Mouse (Mus musculus) lung, embryonic 15.5 days (tissue): Measurements from ENCODE around the gene Csnka2ip. TPM values are rescaled to one million over a fixed set of nuclear protein-coding genes. Genes with fewer than 3 reads are reported as not detected.

Source experiments
- ATAC-seq: fragments of 200-750 bp; cut with Nextera tagmentation; 2 replicates; pipeline ENCODE4 v1.8.0; 2017; ENCODE audit warnings: moderate number of reproducible peaks, borderline replicate concordance; ENCODE audit not compliant: low FRiP score, low TSS enrichment; ENCODE audit errors: extremely low read depth
- H3K27ac ChIP-seq: fragments of 300-500 bp; sonication (generic); 2 replicates; pipeline ENCODE4 v1.5.1; 2015; ENCODE audit warnings: moderate library complexity, mild to moderate bottlenecking, inconsistent platforms
- H3K27me3 ChIP-seq: fragments of 300-500 bp; sonication (generic); 2 replicates; pipeline ENCODE4 v1.6.1; 2015; ENCODE audit warnings: inconsistent platforms
- H3K36me3 ChIP-seq: fragments of 300-500 bp; sonication (generic); 2 replicates; pipeline ENCODE4 v1.6.1; 2015; ENCODE audit warnings: inconsistent platforms
- H3K4me1 ChIP-seq: fragments of 300-500 bp; sonication (generic); 2 replicates; pipeline ENCODE4 v1.6.1; 2015; ENCODE audit warnings: inconsistent platforms
- H3K4me2 ChIP-seq: fragments of 300-500 bp; sonication (generic); 2 replicates; pipeline ENCODE4 v1.6.1; 2015; ENCODE audit warnings: inconsistent platforms, mild to moderate bottlenecking, moderate library complexity
- H3K4me3 ChIP-seq: fragments of 300-500 bp; sonication (generic); 2 replicates; pipeline ENCODE4 v1.5.1; 2015; ENCODE audit warnings: mild to moderate bottlenecking, inconsistent platforms
- H3K9ac ChIP-seq: fragments of 300-500 bp; sonication (generic); 2 replicates; pipeline ENCODE4 v1.6.1; 2015; ENCODE audit warnings: inconsistent platforms
- H3K9me3 ChIP-seq: fragments of 300-500 bp; sonication (generic); 2 replicates; pipeline ENCODE4 v1.6.1; 2016; ENCODE audit warnings: inconsistent platforms
- WGBS: fragments of 180-500 bp; shearing (Covaris S2); methylation state at CpG from one replicate; pipeline ENCODE4 v1.1.7; 2015; 5-methylcytosine and 5-hydroxymethylcytosine counted together
- polyA plus RNA-seq: library from polyadenylated mRNA; unstranded; fragments of >200 nt; fragmentation: Nextera tagmentation; extraction: Ambion mirVana; gene quantifications from 2 replicates; pipeline ENCODE4 v1.2.1, GENCODE M21; 2015

Csnka2ip gene
- polyA plus RNA-seq: not detected in 2 replicates

DNA sequence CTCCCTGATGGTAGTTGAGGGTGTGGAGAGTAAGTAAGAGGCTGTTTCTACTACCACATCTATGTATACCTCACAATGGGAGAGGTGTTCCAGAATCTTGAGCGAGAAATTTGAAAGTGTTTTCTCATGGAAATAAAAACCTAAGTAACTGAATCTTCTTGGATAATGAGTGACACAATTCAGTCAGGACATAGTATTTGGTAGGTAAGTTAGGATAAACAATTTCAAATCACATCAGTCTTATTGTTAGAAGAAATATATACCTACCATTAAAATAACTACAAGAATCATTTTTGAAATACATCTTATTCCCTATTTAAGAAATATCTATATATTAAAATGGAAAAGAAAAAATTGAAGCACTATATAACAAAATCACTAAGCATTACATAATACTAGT is at the start of gene Csnka2ip:
Csnka2ip (minus strand) TSS at position 101 of the 400 bp plus-strand sequence.
- Histone ChIP-seq H3K9ac (no peak within 1 kb of the TSS), H3K27me3 (no peaks in the 10 kb centered on the region), H3K4me3 (no peak within 1 kb of the TSS), H3K4me1 (no peaks in the 10 kb centered on the region), H3K36me3 (no peaks in the 10 kb centered on the region), H3K27ac (no peak within 1 kb of the TSS), H3K9me3 (no peaks in the 10 kb centered on the region), H3K4me2 (no peak within 1 kb of the TSS)
- 83% methylated on average over 1 of the region's 1 CpGs for WGBS
- no peak for ATAC-seq

GRCm38 (mm10) chr16:64649594-64650290 is 47.5 kb upstream of the Csnka2ip start:
- Histone ChIP-seq H3K27me3 (no peaks in the 10 kb centered on the region), H3K9me3 (no peaks in the 10 kb centered on the region), H3K36me3 (no peaks in the 10 kb centered on the region), H3K4me2 (no peak overlapping the region), H3K27ac (no peak overlapping the region), H3K4me1 (no peaks in the 10 kb centered on the region), H3K9ac (no peak overlapping the region), H3K4me3 (no peak overlapping the region)
- WGBS: 61% methylated on average over 13 of the region's 13 CpGs
- ATAC-seq: no peak

DNA sequence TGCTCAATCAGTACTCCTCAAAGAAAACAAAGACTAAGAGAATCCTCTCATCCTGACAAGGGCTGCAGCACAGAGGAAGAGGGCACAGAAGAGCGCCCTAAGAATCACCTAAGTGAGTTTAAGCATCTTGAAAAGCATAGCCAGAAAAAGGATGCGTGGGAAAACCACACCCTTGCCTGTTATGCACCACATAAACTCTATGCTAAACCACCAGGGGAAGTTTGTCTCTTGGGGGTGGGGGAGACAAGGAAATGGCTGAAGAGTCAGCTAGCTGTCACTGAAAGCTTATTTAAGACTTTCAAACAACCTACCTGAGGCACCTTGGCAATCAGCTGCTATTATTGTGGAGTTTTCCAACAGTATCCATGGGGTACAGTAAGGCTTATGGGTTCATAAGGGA is 45.6 kb upstream of the Csnka2ip start:
- H3K9ac ChIP-seq: no peak overlapping the region
- no peaks in the 10 kb centered on the region for H3K9me3 ChIP-seq
- no peaks in the 10 kb centered on the region for H3K36me3 ChIP-seq
- H3K4me1 ChIP-seq: no peaks in the 10 kb centered on the region
- no peak for ATAC-seq
- 85% methylated on average over 2 of the region's 2 CpGs for WGBS
- H3K27ac ChIP-seq: no peak overlapping the region
- no peaks in the 10 kb centered on the region for H3K27me3 ChIP-seq
- H3K4me3 ChIP-seq: no peak overlapping the region
- no peak overlapping the region for H3K4me2 ChIP-seq

DNA sequence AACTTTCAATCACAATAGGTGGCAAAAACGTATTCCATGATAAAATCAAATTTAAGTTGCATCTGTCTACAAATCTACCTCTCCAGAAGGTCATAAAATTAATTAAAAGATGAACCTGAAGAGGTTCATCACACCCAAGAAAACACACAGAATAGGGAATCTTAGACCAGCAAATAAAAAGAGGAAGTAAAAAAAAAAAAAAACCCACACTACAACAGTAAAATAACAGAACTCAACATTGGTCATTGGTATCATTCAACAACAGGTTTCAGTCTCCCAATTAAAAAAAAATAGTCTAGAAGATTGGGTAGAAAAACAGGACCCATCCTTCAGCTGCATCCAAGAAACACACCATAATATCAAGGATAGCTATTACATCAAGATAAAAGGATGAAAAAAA is 32.9 kb upstream of the Csnka2ip start:
- no peaks in the 10 kb centered on the region for H3K36me3 ChIP-seq
- H3K4me1 ChIP-seq: no peaks in the 10 kb centered on the region
- no peak overlapping the region for H3K9ac ChIP-seq
- ATAC-seq: no peak
- H3K9me3 ChIP-seq: no peaks in the 10 kb centered on the region
- H3K27me3 ChIP-seq: no peaks in the 10 kb centered on the region
- H3K27ac ChIP-seq: no peak overlapping the region
- 67% methylated on average over 1 of the region's 1 CpGs for WGBS
- no peak overlapping the region for H3K4me3 ChIP-seq
- no peak overlapping the region for H3K4me2 ChIP-seq

- WGBS: 82% methylated on average over 6 of the region's 6 CpGs
- ATAC-seq: no peak
- no peak overlapping the region for H3K9ac ChIP-seq
- no peaks in the 10 kb centered on the region for H3K4me1 ChIP-seq
- no peak overlapping the region for H3K4me2 ChIP-seq
- no peaks in the 10 kb centered on the region for H3K9me3 ChIP-seq
- H3K36me3 ChIP-seq: no peaks in the 10 kb centered on the region
- no peaks in the 10 kb centered on the region for H3K27me3 ChIP-seq
- H3K4me3 ChIP-seq: no peak overlapping the region
- H3K27ac ChIP-seq: no peak overlapping the region
Observed at GRCm38 (mm10) chr16:64620116-64620515, 17.9 kb upstream of the Csnka2ip start.

DNA sequence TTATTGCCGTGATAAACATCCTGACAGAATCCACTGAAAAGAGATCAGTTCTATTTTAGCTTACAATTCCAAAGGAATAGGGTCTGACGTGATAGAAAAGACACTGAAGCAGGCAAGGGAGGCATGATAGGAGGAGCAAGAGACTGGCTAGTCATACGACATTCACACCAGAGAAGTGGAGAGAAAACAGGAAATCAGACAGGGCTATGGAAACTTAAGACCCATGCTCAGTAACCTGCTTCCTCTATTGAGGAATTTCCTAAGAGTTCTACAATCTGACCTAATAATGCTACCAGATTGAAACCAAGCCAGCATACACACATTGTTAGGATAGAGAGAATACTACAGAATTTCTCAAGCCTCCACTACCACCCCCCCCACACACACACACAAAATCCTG is 12.4 kb upstream of the Csnka2ip start:
- H3K4me1 ChIP-seq: no peaks in the 10 kb centered on the region
- H3K9ac ChIP-seq: no peak overlapping the region
- H3K27me3 ChIP-seq: no peaks in the 10 kb centered on the region
- no peak overlapping the region for H3K4me2 ChIP-seq
- no peak for ATAC-seq
- no peaks in the 10 kb centered on the region for H3K9me3 ChIP-seq
- 55% methylated on average over 3 of the region's 3 CpGs for WGBS
- no peaks in the 10 kb centered on the region for H3K36me3 ChIP-seq
- no peak overlapping the region for H3K4me3 ChIP-seq
- no peak overlapping the region for H3K27ac ChIP-seq

DNA sequence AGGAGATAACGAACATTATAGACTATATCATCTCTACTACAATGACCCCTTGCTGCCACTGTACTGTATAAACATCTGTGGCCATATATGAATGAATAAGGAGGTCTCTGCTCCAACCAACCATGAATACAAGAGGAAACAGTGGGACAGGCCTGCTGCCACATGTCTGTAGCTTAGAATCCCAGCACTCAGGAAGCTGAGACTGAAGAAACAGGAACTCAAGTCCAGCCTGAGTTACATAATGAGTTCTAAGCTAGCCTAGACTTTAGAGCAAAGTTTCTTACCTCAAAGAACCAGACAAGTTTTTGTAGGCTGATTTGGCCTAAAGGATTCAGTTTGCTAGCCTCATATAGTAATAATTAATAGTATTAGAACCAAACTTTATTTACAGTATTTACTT is 5.6 kb upstream of the Csnka2ip start:
- 57% methylated on average over 1 of the region's 1 CpGs for WGBS
- no peak overlapping the region for H3K4me3 ChIP-seq
- no peaks in the 10 kb centered on the region for H3K27me3 ChIP-seq
- no peaks in the 10 kb centered on the region for H3K4me1 ChIP-seq
- no peak for ATAC-seq
- no peaks in the 10 kb centered on the region for H3K9me3 ChIP-seq
- H3K27ac ChIP-seq: no peak overlapping the region
- H3K9ac ChIP-seq: no peak overlapping the region
- no peak overlapping the region for H3K4me2 ChIP-seq
- no peaks in the 10 kb centered on the region for H3K36me3 ChIP-seq

DNA sequence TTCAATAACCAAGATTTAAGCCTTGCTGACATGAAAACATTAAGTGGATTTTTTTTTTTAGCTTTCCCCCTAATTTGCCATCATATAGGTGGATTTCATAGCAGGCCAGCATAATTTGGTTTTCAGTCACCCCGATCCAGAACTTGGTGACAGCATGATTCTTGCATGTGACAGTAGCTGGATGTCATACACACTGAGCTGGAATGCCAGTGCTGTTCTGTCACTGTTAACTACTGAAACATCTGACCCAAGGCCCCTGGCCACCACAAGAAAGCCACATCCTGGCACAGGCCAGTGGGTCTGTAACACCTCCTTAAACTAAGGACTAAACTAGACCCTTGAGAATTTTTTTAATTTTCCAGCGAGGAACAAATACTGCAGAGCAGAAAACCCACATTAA is 15.4 kb downstream of the Csnka2ip start:
- no peaks in the 10 kb centered on the region for H3K9me3 ChIP-seq
- no peak overlapping the region for H3K4me3 ChIP-seq
- H3K9ac ChIP-seq: no peak overlapping the region
- H3K36me3 ChIP-seq: no peaks in the 10 kb centered on the region
- peaks cover 17% of the 10 kb centered on the region for H3K4me1 ChIP-seq
- no peaks in the 10 kb centered on the region for H3K27me3 ChIP-seq
- ATAC-seq: 0 out of 2 replicates have a peak, but pooled peaks have one; percentile 12
- H3K27ac ChIP-seq: no peak overlapping the region
- H3K4me2 ChIP-seq: no peak overlapping the region
- WGBS: 38% methylated on average over 2 of the region's 2 CpGs

GRCm38 (mm10) chr16:64586262-64586619 is 16.0 kb downstream of the Csnka2ip start:
- H3K4me2 ChIP-seq: peak overlapping the region; percentile 13; the same call in 1 of the 2 replicates
- WGBS: 39% methylated on average over 4 of the region's 4 CpGs
- no peak overlapping the region for H3K4me3 ChIP-seq
- no peaks in the 10 kb centered on the region for H3K27me3 ChIP-seq
- H3K4me1 ChIP-seq: peaks cover 17% of the 10 kb centered on the region
- H3K9me3 ChIP-seq: no peaks in the 10 kb centered on the region
- no peaks in the 10 kb centered on the region for H3K36me3 ChIP-seq
- peak overlapping the region; percentile 55 for H3K27ac ChIP-seq
- H3K9ac ChIP-seq: no peak overlapping the region
- peak; percentile 28; the same call in 1 of the 2 replicates for ATAC-seq

DNA sequence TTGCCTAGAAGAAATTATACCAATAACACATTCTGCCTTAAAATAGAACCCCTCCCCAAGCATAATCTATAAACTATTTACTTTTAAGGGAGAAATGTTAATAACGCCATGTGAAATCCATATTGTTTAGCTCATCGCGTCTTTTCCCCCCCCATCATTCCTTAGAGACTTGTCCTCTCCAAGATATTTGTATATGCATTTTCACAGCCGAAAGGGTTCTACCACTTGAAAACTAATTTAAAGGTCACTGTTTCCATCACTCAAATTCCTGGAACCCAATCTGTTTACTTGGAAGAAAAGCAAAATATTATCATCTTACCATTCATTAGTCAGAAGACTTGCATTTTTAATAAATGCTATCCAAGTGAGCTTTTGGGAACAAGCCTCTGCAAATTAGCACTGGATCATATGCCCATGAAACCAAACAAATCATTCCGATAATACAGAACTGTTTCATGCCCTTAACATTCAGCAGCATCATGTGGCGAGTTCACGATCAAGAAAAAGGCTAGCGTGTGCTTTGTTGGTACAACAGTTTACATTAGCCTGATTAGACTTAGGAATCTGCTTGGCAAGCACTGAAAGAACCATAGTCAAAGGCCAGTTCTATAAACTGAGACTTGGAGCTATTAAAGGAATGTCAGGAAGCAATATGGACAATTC is 16.5 kb downstream of the Csnka2ip start:
- H3K4me2 ChIP-seq: peak overlapping the region; percentile 13; the same call in 1 of the 2 replicates
- peaks cover 17% of the 10 kb centered on the region for H3K4me1 ChIP-seq
- peak overlapping the region; percentile 55; the same call in 1 of the 2 replicates for H3K27ac ChIP-seq
- H3K9me3 ChIP-seq: no peaks in the 10 kb centered on the region
- no peaks in the 10 kb centered on the region for H3K36me3 ChIP-seq
- no peak overlapping the region for H3K4me3 ChIP-seq
- WGBS: 42% methylated on average over 8 of the region's 8 CpGs
- ATAC-seq: peak; percentile 72; the same call in 1 of the 2 replicates
- no peaks in the 10 kb centered on the region for H3K27me3 ChIP-seq
- no peak overlapping the region for H3K9ac ChIP-seq

GRCm38 (mm10) chr16:64584591-64584990 is 17.6 kb downstream of the Csnka2ip start:
- ATAC-seq: no peak
- 56% methylated on average over 4 of the region's 4 CpGs for WGBS
- Histone ChIP-seq H3K9me3 (no peaks in the 10 kb centered on the region), H3K9ac (no peak overlapping the region), H3K4me1 (peaks cover 17% of the 10 kb centered on the region), H3K4me3 (no peak overlapping the region), H3K27me3 (no peaks in the 10 kb centered on the region), H3K4me2 (no peak overlapping the region), H3K27ac (no peak overlapping the region), H3K36me3 (no peaks in the 10 kb centered on the region)

DNA sequence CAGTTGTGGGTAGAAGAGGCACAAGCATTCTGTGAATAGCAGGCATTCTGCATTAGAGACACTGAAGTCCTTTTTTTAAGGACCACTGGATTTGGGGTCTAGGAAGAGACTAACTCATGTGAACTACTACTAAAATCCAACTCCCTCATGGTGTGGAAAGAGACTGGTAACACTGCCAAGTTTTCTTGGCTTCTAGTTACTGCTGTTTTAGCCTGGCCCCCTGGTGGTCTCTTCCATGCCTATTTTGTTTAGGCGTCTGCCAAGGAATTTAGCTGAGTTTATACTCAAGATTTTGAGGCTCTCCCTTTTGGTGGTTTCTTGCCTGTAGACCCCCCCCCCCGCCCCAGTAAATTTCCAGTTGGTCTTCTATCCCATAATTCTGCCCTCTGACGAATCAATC is 18.8 kb downstream of the Csnka2ip start:
- Histone ChIP-seq H3K9ac (no peak overlapping the region), H3K27me3 (no peaks in the 10 kb centered on the region), H3K36me3 (no peaks in the 10 kb centered on the region), H3K4me1 (peaks cover 17% of the 10 kb centered on the region), H3K27ac (no peak overlapping the region), H3K4me2 (no peak overlapping the region), H3K9me3 (no peaks in the 10 kb centered on the region), H3K4me3 (no peak overlapping the region)
- WGBS: 48% methylated on average over 3 of the region's 3 CpGs
- ATAC-seq: no peak
